Mouse (Mus musculus): ENCODE results near the gene Zbtb25.

Gene Zbtb25

GRCm38 (mm10) chr12:76336111-76336965 is 33.1 kb downstream of the Zbtb25 start:
- DNase-seq (ENCODE audit: low spot score) = no peak

DNA sequence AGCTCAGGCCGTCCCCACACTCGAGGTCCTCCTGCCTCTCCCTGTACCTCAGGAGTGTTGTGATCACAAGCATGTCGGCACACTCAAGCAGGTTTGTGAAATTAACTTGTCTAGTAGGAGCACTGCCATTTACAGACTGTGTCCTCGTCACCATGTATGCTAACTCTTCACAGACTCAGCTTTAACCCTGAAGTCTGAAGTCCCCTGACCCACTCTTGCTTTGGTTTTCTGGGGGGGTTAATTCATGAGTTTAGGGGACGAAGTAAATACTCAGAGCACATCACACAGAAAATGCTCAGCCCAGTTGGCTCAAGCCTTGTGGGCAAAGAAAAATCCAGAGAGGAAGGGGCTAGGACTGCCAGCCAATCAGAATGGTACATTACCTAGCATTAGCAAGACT is 33.8 kb downstream of the Zbtb25 start:
- no peak for DNase-seq (ENCODE audit: low spot score)

DNA sequence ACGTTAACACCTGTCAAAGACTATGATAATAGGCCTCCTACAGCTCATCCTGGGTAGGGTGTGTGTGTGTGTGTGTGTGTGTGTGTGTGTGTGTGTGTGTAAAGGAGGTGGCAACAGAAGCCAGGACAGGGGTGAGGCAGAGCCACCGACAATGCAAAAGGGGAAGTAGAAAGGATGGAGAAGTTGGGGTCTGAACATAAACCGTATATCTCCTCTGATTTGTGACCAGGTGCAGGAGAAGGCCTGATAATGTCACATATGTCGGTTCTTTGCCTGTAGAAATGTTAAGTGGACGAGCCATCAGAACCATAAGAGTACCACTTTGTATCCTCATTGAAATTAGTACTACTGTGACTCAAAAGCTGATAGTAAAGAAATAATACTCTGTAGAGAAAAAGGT is 35.7 kb downstream of the Zbtb25 start:
- no peak for DNase-seq (ENCODE audit: low spot score)

- DNase-seq (ENCODE audit: low spot score) = no peak
Measured at GRCm38 (mm10) chr12:76328567-76329354, 40.6 kb downstream of the Zbtb25 start.

GRCm38 (mm10) chr12:76326437-76327220 is 42.8 kb downstream of the Zbtb25 start:
- no peak for DNase-seq (ENCODE audit: low spot score)

DNA sequence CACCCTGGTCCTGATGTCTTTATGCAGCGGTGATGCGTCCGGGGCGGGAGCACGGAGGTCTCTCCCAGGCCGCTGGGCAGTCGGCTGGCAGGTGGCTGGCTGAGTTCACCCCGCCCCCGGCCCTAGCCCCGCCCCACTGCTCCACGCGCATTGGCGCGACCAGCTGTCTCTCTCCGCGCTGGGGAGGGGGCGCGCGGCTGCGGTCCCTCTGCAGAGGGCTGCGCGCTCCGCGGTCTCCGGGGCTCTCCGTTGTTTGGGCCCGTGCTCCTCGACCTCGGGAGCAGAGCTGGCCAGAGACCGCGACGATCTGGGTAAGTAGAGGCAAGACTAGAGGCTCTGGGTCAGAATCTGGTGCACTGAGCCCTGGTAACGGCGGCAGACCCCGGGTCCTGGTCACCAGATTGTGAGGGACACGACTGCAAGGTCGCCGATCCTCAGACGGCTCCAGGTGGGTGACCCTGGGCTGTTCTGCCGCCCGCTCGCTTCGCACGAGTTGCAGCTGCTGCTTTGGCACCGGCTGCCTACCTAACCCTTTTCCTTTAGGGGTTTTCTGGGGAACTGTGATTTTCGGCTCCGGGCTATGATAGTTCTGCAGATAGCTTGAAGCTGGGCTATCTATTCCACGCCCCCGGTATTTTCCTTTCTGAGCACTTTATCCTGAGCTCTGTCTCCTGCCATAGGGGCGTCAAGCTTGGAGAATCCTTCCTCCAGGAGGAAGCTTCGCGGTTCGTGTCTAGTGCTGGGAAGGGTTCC is 44.5 kb downstream of the Zbtb25 start, which contains the start of gene Akap5:
Gene Akap5, plus strand, starts transcription at position 213 of the 753 bp plus-strand sequence.
- DNase-seq (ENCODE audit: low spot score) = peak; percentile 22

GRCm38 (mm10) chr12:76318282-76319212 is 50.9 kb downstream of the Zbtb25 start:
- DNase-seq (ENCODE audit: low spot score) = no peak

DNA sequence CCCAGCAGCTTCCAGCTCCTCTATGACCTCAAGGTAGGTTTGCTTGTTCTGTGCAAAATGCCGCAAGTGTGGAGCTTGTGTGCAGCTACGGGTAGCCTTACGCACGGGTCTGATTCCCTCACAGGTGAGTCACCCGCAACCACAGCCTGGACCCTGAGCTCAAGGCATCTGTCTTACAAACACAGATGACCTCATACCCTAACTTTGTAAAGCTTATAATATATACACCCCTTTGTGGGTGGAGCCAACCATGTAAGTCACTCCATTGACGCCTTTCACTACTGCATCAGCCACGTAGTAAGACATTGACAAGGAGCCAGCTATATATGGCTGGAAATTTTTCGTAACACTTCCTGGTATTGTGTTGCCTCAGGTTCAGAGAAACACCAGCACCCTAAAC is 57.5 kb downstream of the Zbtb25 start:
- DNase-seq (ENCODE audit: low spot score) = no peak

- DNase-seq (ENCODE audit: low spot score) = no peak
Measured at GRCm38 (mm10) chr12:76311227-76311626, 58.2 kb downstream of the Zbtb25 start.

- DNase-seq (ENCODE audit: low spot score) = no peak
Measured at GRCm38 (mm10) chr12:76310633-76311032, 58.8 kb downstream of the Zbtb25 start.

DNA sequence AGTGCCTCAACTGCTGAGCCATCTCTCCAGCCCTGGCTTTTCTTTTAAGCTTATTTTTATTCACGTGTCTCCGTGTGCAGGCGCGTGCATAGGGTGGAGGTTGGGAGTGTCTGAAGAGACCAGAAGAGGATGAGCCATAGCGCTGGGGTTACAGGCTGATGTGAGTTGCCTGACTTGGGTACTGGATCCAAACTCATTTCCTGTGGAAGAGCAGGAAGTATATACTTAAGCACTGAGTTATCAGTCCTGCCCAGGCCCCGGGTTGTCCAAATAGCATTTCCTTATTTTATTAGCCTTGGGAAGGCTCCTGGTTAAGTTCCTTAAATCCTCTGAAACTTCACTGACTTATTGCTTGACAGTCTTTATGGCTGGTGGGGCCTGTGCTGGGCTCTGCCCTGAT is 59.4 kb downstream of the Zbtb25 start:
- no peak for DNase-seq (ENCODE audit: low spot score)

- no peak for DNase-seq (ENCODE audit: low spot score)
Measured at GRCm38 (mm10) chr12:76308436-76308835, 61.0 kb downstream of the Zbtb25 start.

DNA sequence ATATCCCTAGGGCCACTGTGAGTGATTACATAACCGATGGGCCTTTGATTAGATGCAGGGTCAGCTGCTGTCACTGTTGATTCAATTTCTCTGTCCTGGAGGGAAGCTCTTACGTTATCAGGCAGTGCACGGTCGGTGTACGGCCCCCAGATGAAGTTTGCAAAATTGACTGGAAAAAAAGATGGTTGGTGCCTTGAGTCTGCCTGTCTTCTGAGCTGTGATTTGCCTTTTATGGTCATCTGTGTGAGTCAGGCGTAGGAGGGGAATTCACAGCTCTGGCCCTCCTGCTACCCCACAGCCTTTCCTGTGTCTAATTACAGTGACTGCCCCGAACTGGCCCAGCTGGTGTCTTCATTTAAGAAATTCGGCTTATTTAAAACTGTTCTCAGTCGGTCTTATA is 61.4 kb downstream of the Zbtb25 start:
- no peak for DNase-seq (ENCODE audit: low spot score)

- no peak for DNase-seq (ENCODE audit: low spot score)
Measured at GRCm38 (mm10) chr12:76306852-76307561, 62.4 kb downstream of the Zbtb25 start.

DNA sequence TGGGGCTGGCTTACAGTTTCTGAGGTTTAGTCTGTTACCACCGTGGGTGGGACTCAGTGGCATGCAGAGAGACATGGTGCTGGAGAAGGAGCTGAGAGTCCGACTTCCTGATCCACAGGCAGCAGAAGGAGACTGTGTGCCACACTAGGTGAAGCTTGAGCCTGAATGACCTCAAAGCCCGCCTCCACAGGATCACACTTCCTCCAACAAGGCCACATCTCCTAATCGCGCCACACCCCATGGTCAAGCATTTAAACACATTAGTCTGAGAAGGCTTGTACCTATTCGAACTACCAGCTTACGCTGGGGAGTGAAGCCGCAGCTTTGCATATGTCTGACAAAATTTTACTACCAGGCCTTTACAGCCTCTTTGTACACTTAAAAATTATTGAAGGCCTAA is 64.3 kb downstream of the Zbtb25 start:
- DNase-seq (ENCODE audit: low spot score) = no peak

GRCm38 (mm10) chr12:76304199-76304598 is 65.2 kb downstream of the Zbtb25 start:
- DNase-seq (ENCODE audit: low spot score) = no peak

DNA sequence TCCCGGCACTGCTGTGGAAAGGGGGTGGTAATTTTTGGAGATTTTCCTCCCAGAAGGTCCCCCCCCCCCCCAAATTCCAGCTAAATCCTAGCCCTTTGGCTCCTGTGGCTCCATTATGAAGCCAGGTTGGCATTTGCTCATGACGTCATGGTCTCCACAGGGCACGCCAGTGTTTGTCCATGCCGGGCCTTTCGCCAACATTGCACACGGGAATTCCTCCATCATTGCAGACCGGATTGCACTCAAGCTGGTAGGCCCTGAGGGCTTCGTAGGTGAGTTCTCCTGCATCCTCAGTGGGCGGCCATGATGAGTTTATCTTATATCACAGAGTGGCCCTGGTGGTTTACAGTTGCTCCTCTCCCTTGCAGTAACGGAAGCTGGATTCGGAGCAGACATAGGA is 65.9 kb downstream of the Zbtb25 start:
- DNase-seq (ENCODE audit: low spot score) = no peak

DNA sequence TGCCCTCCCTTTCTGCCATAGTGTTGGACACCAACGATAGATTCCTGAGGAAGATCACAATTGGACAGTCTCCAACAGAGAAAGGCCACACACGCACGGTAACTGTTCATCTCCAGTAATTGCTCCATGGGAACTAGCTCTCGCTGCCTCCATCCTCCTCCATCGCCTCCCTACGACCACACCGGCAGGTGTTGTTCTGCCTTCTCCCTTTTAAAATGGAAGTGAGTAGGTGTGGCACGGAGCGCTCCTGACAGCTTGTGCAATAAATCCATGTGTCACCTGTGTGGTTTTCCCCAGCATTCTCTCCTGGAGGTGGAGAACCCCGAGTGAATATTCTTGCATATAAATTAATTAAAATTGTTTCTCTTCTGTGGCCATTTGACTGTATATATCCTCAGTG is 69.0 kb downstream of the Zbtb25 start:
- DNase-seq (ENCODE audit: low spot score) = no peak

DNA sequence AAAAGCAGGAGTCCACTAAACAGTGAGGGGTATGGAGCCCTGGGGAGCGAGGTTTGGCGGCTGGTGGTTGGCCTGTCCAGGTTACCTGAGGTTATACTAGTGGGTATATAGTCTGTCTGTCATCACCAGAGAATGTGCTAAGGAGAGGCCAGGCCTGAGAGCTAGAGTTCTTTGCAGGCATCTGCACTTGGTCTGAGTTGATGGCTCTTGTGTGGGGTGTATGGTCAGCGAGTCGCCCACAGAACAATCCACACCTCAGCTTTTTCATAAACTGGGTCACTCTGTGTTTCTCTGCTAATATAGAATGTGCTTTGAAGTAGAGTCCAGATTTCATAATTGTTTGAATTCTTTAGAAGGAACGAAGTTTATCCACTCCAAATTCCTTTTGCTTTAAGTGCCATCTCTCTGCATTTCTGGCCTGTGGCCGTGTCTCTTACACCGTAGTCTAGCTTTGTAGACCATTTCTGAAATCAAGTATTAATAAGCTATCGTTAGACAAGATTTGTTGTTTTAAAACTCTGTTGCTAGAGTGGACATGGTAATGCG is 70.0 kb downstream of the Zbtb25 start:
- no peak for DNase-seq (ENCODE audit: low spot score)

- DNase-seq (ENCODE audit: low spot score) = no peak
Measured at GRCm38 (mm10) chr12:76297830-76298229, 71.6 kb downstream of the Zbtb25 start.

Data from ovary, postnatal 10 days (tissue).